Mouse (Mus musculus): ENCODE data around the gene Aprt. TPM values are rescaled to one million over a fixed set of nuclear protein-coding genes. Genes with fewer than 3 reads are reported as not detected.
A peak's percentile ranks its signal among the peaks of the same experiment; 100 is the strongest.

Aprt gene
- polyA plus RNA-seq, 1 experiment from 2014 or later = 189 TPM

- Histone ChIP-seq H3K27ac (replicated peaks) (no peak overlapping the region), H3K9ac (replicated peaks) (no peak overlapping the region), H3K4me1 (peaks cover 40% of the 10 kb centered on the region), H3K9me3 (replicated peaks) (no peaks in the 10 kb centered on the region), H3K4me2 (no peak overlapping the region), H3K36me3 (peaks cover 16% of the 10 kb centered on the region), H3K4me3 (replicated peaks) (no peak overlapping the region), H3K27me3 (replicated peaks) (no peaks in the 10 kb centered on the region)
- WGBS = 96% methylated on average over 17 of the region's 17 CpGs
- ATAC-seq (ENCODE audit: low FRiP score) = no peak
These were observed 4.9 kb downstream of the Aprt start for GRCm38 (mm10) chr8:122571750-122572267.

- no peak overlapping the region for H3K4me2 ChIP-seq
- H3K4me1 ChIP-seq = peaks cover 44% of the 10 kb centered on the region
- H3K9ac ChIP-seq (replicated peaks) = 0 out of 2 replicates have a peak overlapping the region, but pooled peaks have one; percentile 7
- WGBS = 95% methylated on average over 11 of the region's 11 CpGs
- H3K9me3 ChIP-seq (replicated peaks) = no peaks in the 10 kb centered on the region
- H3K4me3 ChIP-seq (replicated peaks) = no peak overlapping the region
- ATAC-seq (ENCODE audit: low FRiP score) = no peak
- no peaks in the 10 kb centered on the region for H3K27me3 ChIP-seq (replicated peaks)
- no peak overlapping the region for H3K27ac ChIP-seq (replicated peaks)
- peaks cover 16% of the 10 kb centered on the region for H3K36me3 ChIP-seq
These were observed 5.6 kb downstream of the Aprt start for GRCm38 (mm10) chr8:122571153-122571552.

- no peak overlapping the region for H3K27ac ChIP-seq (replicated peaks)
- H3K4me2 ChIP-seq = no peak overlapping the region
- H3K4me1 ChIP-seq = peaks cover 33% of the 10 kb centered on the region
- H3K27me3 ChIP-seq (replicated peaks) = no peaks in the 10 kb centered on the region
- H3K9me3 ChIP-seq (replicated peaks) = no peaks in the 10 kb centered on the region
- no peak overlapping the region for H3K9ac ChIP-seq (replicated peaks)
- 97% methylated on average over 16 of the region's 16 CpGs for WGBS
- H3K36me3 ChIP-seq = peaks cover 16% of the 10 kb centered on the region
- H3K4me3 ChIP-seq (replicated peaks) = no peak overlapping the region
- no peak for ATAC-seq (ENCODE audit: low FRiP score)
These were observed 6.7 kb downstream of the Aprt start for GRCm38 (mm10) chr8:122569996-122570395.

- peaks cover 16% of the 10 kb centered on the region for H3K36me3 ChIP-seq
- no peak overlapping the region for H3K9ac ChIP-seq (replicated peaks)
- no peak overlapping the region for H3K27ac ChIP-seq (replicated peaks)
- H3K4me3 ChIP-seq (replicated peaks) = peak overlapping the region; percentile 82
- no peaks in the 10 kb centered on the region for H3K27me3 ChIP-seq (replicated peaks)
- H3K4me1 ChIP-seq = peaks cover 26% of the 10 kb centered on the region
- peak overlapping the region; percentile 98 for H3K4me2 ChIP-seq
- ATAC-seq (ENCODE audit: low FRiP score) = no peak
- 64% methylated on average over 9 of the region's 9 CpGs for WGBS
- no peaks in the 10 kb centered on the region for H3K9me3 ChIP-seq (replicated peaks)
These were observed 7.4 kb downstream of the Aprt start for GRCm38 (mm10) chr8:122569329-122569728.

GRCm38 (mm10) chr8:122568881-122569309, 7.8 kb downstream of the Aprt start:
- H3K27ac ChIP-seq (replicated peaks) = no peak overlapping the region
- peaks cover 25% of the 10 kb centered on the region for H3K4me1 ChIP-seq
- ATAC-seq (ENCODE audit: low FRiP score) = no peak
- H3K9ac ChIP-seq (replicated peaks) = peak overlapping the region; percentile 65; the same call in 1 of the 2 replicates
- 16% methylated on average over 10 of the region's 10 CpGs for WGBS
- H3K9me3 ChIP-seq (replicated peaks) = no peaks in the 10 kb centered on the region
- H3K27me3 ChIP-seq (replicated peaks) = no peaks in the 10 kb centered on the region
- H3K36me3 ChIP-seq = peaks cover 16% of the 10 kb centered on the region
- H3K4me3 ChIP-seq (replicated peaks) = peak overlapping the region; percentile 82
- H3K4me2 ChIP-seq = peak overlapping the region; percentile 98

- no peaks in the 10 kb centered on the region for H3K27me3 ChIP-seq (replicated peaks)
- peak; percentile 59 for ATAC-seq (ENCODE audit: low FRiP score)
- H3K4me2 ChIP-seq = peak overlapping the region; percentile 98
These were observed 8.6 kb downstream of the Aprt start for GRCm38 (mm10) chr8:122568109-122568504.

GRCm38 (mm10) chr8:122567361-122568108, 9.2 kb downstream of the Aprt start, which contains the start of gene Cdt1:
Gene Cdt1, plus strand, starts transcription at chr8:122568015.
- under 1% methylated on average over 62 of the region's 62 CpGs for WGBS
- Histone ChIP-seq H3K4me2 (peak within 1 kb of the TSS; percentile 98), H3K27me3 (replicated peaks) (no peaks in the 10 kb centered on the region), H3K9ac (replicated peaks) (peak within 1 kb of the TSS; percentile 65), H3K27ac (replicated peaks) (peak within 1 kb of the TSS; percentile 90), H3K4me3 (replicated peaks) (peak within 1 kb of the TSS; percentile 82), H3K4me1 (peaks cover 25% of the 10 kb centered on the region), H3K36me3 (peaks cover 15% of the 10 kb centered on the region), H3K9me3 (replicated peaks) (no peaks in the 10 kb centered on the region)
- peak; percentile 96 for ATAC-seq (ENCODE audit: low FRiP score)

More at GRCm38 (mm10) chr8:122568109-122568504, 8.6 kb downstream of the Aprt start:
- Histone ChIP-seq H3K4me3 (replicated peaks) (peak overlapping the region; percentile 82), H3K4me1 (peaks cover 25% of the 10 kb centered on the region), H3K9ac (replicated peaks) (peak overlapping the region; percentile 65), H3K27ac (replicated peaks) (peak overlapping the region; percentile 90), H3K9me3 (replicated peaks) (no peaks in the 10 kb centered on the region), H3K36me3 (peaks cover 16% of the 10 kb centered on the region)
- under 1% methylated on average over 34 of the region's 34 CpGs for WGBS

GRCm38 (mm10) chr8:122566766-122567165, 9.9 kb downstream of the Aprt start:
- Histone ChIP-seq H3K4me1 (peaks cover 25% of the 10 kb centered on the region), H3K27ac (replicated peaks) (peak overlapping the region; percentile 90), H3K4me2 (peak overlapping the region; percentile 98), H3K9ac (replicated peaks) (peak overlapping the region; percentile 65), H3K36me3 (peaks cover 7% of the 10 kb centered on the region), H3K27me3 (replicated peaks) (no peaks in the 10 kb centered on the region), H3K4me3 (replicated peaks) (peak overlapping the region; percentile 82), H3K9me3 (replicated peaks) (no peaks in the 10 kb centered on the region)
- no peak for ATAC-seq (ENCODE audit: low FRiP score)
- 41% methylated on average over 6 of the region's 6 CpGs for WGBS

GRCm38 (mm10) chr8:122564363-122565352, 12.1 kb downstream of the Aprt start:
- no peak for ATAC-seq (ENCODE audit: low FRiP score)
- no peaks in the 10 kb centered on the region for H3K9me3 ChIP-seq (replicated peaks)
- 87% methylated on average over 25 of the region's 25 CpGs for WGBS
- no peak overlapping the region for H3K9ac ChIP-seq (replicated peaks)
- no peak overlapping the region for H3K4me3 ChIP-seq (replicated peaks)
- H3K27ac ChIP-seq (replicated peaks) = no peak overlapping the region
- H3K27me3 ChIP-seq (replicated peaks) = no peaks in the 10 kb centered on the region
- no peak overlapping the region for H3K4me2 ChIP-seq
- H3K36me3 ChIP-seq = no peaks in the 10 kb centered on the region
- peaks cover 25% of the 10 kb centered on the region for H3K4me1 ChIP-seq

GRCm38 (mm10) chr8:122561199-122561598, 15.5 kb downstream of the Aprt start:
- no peaks in the 10 kb centered on the region for H3K27me3 ChIP-seq (replicated peaks)
- no peak overlapping the region for H3K4me2 ChIP-seq
- ATAC-seq (ENCODE audit: low FRiP score) = no peak
- H3K4me3 ChIP-seq (replicated peaks) = no peak overlapping the region
- H3K4me1 ChIP-seq = peaks cover 4% of the 10 kb centered on the region; the same call in 1 of the 2 replicates
- WGBS = 81% methylated on average over 5 of the region's 5 CpGs
- H3K36me3 ChIP-seq = no peaks in the 10 kb centered on the region
- no peak overlapping the region for H3K9ac ChIP-seq (replicated peaks)
- H3K9me3 ChIP-seq (replicated peaks) = no peaks in the 10 kb centered on the region
- H3K27ac ChIP-seq (replicated peaks) = no peak overlapping the region

GRCm38 (mm10) chr8:122558671-122559349, 17.9 kb downstream of the Aprt start:
- 17% methylated on average over 12 of the region's 12 CpGs for WGBS
- Histone ChIP-seq H3K36me3 (no peaks in the 10 kb centered on the region), H3K27me3 (replicated peaks) (no peaks in the 10 kb centered on the region), H3K9ac (replicated peaks) (no peak overlapping the region), H3K4me2 (no peak overlapping the region), H3K4me1 (0 out of 2 replicates have a peak, but pooled peaks cover 3% of the 10 kb centered on the region), H3K9me3 (replicated peaks) (no peaks in the 10 kb centered on the region), H3K4me3 (replicated peaks) (no peak overlapping the region), H3K27ac (replicated peaks) (no peak overlapping the region)
- ATAC-seq (ENCODE audit: low FRiP score) = no peak

Measured in neural tube, embryonic 15.5 days (tissue).